Mouse (Mus musculus) thymus, adult 18-20 months (tissue): ENCODE results near the gene Isl2.

ENCODE experiments used
- DNase-seq, 2 experiments: peaks; one replicate each; pipeline ENCODE4 v3.0.0; 2022; ENCODE audit warnings: mixed read lengths in 2 of 2

Isl2 gene

GRCm38 (mm10) chr9:55538377-55538776 is at the start of gene Isl2:
TSS of gene Isl2 (plus strand) at chr9:55538672.
- DNase-seq = no peak

DNA sequence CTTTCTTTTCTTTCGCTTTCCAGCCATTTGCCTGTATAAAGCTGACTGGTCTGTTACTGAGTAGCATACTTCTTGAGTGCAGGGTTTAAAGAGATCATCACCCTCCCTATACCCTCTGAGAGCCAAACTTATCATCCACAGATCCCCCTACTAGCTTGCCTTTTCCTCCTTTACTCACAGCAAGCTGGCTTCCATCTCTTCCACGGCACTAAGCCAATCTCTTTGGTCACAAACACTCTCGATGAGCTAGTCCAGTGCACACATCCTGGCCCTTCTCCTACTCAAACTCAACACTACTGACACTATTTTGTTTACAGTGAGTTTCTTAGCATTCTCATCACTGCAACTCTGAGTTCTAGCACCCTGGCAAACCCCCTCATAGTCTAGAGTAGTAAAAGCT is 30.6 kb upstream of the Isl2 start:
- DNase-seq = no peak

DNA sequence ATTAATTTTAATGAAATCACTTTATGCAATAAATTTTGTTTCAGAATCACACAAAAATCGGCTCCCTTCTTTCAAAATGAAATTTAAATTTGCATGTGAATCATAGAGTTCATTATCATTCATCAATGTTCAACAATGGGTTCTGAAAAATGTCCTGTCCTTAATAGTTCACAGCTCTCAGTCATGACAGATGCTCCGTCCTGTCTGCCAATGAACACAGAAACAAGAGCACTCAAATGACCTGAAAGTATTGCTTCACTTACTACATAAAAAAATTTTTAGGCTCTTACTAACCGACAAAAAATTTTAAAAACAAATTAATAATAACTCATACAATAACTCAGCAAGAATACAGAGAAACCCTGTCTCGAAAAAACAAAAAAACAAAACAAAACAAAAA is 29.8 kb upstream of the Isl2 start:
- no peak for DNase-seq

DNA sequence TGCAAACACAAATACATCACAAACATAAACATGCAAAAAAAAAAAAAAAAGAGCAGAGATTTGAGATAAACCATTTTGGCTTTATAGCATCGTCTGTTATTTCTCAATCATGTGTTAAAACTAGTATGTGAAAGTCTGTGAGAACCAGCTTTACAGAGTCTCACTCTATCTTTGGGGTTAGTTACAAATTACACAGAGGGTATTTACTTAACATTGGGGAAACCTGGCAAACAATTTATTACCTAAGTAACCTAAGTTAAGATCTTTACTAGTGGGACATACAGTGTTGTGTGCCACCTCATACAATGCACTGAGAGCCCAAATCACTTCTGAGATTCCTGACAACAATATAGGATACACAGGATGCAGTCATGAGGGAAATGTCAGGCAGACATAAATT is 28.7 kb upstream of the Isl2 start:
- no peak for DNase-seq

- no peak for DNase-seq
Observed at GRCm38 (mm10) chr9:55510651-55511235, 27.7 kb upstream of the Isl2 start.

DNA sequence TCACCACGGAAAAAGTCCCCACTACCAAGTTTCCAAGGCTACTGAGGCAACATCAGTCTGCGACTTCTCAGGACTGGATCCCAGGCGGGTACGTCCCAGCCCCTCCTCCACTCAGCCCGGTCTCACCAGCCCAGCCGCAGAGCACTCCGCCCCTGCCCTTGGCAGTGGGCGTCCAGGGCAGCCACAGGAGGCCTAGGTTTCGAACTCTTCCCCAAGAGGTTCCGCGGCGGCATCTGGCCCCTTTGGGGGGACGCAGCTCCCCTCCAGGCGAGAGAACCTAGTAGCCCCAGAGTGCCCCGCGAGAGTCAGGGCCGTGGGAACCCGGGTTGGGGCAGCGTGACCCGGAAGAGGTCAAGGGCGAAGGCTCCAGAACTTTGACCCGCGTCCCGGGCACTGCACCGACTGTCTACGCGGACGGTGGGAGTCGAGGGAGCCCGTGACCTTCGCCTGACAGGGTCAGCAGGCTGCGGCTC is 26.9 kb upstream of the Isl2 start:
- no peak for DNase-seq

DNA sequence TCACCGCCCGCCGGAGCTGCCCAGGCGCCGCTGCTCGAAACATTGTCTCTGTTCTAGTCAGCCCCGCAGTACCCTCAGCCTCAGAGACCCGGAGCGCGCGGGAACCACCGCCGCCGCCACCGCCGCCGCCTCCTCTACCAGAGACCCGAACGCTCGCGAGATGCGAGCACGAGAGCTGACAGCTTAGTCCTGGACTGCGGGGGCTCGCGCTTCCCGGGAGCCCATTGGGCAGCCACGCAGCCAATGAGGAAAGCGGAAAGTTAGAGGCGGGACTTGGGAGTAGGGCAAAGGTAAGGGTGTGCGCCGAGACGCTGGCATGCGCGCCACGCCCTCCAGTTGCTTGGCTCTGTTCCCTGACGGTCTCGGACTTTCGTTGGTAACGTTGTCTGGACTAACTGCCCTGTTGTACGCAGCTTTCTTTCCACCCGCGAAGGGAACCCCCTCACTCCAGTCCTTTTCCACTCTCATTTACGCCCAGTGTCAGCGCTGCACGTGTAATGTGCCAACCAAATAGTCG is 26.4 kb upstream of the Isl2 start, which contains the start of gene Etfa:
Gene Etfa (minus strand): TSS at position 217 of the 517 bp plus-strand sequence.
- DNase-seq = peak; percentile 93 to 96

DNA sequence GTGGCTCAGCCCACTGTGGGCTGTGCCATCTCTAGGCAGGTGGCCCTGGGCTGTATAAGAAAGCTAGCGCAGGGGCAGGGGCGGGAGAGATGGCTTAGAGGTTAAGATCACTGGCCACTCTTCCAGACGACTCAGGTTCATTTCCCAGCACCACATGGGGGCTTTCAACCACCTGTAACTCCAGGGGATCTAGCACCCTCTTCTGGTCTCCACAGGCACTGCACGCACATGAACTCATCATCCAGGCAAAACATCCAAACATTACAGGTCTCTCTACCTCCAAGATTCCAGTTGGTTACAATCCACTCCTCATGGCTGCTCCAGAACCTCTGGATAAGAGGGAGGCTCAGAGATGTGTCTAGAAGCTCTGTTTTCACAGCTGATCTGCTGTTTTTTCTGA is 12.8 kb upstream of the Isl2 start:
- no peak for DNase-seq

DNA sequence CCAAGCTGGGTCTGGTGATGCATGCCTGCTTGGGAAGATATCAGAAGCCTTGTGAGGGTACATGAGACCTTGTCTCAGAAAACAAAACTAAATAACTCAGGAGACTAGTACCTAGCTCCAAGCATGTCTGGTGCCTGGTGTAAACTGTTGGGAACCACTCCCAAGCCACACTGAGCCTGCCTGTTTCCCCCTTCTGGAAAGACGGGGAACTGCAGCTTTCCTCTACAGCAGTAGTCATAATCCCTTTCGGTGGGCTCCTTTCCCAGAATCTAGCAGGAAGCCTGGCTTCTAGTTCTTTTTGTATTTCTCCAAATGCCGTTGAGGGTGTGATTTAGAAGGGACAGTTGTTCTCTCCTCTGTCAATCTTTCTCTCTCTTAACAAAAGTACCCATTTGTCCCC is 2.6 kb upstream of the Isl2 start:
- no peak for DNase-seq

GRCm38 (mm10) chr9:55539006-55539405 is 534 bp downstream of the Isl2 start:
- no peak for DNase-seq

- DNase-seq = no peak
Observed at GRCm38 (mm10) chr9:55539661-55540390, 1.4 kb downstream of the Isl2 start.

- DNase-seq = no peak
Observed at GRCm38 (mm10) chr9:55540391-55540770, 1.9 kb downstream of the Isl2 start.

- DNase-seq = peak; percentile 61 to 62
Observed at GRCm38 (mm10) chr9:55540888-55541287, 2.4 kb downstream of the Isl2 start.

GRCm38 (mm10) chr9:55541681-55542365 is 3.4 kb downstream of the Isl2 start:
- DNase-seq = no peak

GRCm38 (mm10) chr9:55542366-55543325 is 4.2 kb downstream of the Isl2 start:
- DNase-seq = no peak

DNA sequence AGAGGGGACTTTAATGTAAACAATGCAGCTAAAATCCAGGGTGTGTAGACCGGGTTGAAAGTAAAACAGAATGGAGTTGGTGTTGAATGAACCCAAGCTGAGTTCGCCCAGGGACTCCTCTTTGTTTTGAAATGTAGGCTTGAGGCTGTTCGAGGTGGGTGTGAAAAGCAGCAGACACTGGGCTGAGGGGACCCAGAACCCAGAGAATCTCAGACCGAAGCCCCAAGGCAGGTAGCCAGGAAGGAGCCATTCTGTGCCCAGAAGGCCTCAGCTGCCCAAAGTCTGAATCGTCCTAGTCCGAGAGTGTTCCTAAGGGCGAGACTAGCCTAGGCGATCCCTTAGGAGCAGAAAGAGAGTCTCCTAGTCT is 4.8 kb downstream of the Isl2 start:
- no peak for DNase-seq

DNA sequence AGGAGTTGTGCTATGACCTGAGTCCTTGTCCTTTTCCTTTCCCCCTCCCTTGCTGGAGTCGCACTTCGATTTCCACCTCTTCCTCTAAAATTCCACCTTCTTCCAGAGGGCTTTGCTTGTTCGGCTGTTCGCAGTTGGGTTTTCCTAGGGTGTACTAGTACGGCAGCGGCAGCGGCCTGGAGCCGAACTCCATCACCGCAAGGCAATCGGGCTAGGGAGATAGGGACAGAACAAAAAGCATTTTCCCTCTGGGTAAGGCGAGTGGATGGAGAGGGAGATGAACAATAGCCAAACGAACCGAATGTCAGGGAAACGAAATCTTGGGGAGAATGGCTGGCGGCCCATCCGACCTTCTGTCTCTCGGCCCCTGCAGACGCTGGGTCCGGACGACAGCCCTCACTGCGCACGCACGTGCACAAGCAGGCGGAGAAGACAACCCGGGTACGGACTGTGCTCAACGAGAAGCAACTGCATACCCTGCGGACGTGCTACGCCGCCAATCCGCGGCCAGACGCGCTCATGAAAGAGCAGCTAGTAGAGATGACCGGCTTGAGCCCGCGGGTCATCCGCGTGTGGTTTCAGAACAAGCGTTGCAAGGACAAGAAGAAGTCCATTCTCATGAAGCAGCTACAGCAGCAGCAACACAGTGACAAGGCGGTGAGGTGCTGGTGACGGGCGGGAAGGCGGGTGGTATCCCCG is 5.4 kb downstream of the Isl2 start:
- DNase-seq = no peak

GRCm38 (mm10) chr9:55544861-55545555 is 6.5 kb downstream of the Isl2 start:
- no peak for DNase-seq

DNA sequence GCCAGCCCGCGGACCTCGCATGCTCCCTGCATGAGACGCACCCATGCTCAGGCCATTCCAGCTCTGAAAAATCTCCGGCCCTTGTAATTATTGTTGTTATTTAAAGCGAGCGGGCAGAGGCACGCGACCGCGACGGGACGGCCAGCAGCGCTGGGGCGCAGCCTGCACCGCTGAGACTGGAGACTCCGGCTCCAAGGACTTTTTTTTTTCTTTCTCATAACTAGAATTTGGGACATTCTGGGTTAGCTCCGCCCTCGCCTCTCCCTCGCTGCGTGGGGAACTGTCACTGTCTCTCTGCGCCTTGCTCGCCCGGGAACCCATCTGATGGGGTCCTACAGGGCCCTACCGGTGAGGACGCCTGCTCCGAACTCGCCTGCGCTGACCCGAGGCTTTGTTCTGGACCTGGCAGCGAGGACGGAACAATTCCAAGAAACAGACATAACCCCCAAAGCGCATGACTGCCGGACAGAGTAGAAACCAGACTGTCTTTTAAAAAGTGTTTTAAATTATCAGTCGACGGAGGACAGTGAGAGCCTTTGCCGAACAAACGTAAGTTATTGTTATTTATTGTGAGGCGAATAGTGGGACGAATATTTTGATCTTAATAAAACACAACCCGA is 7.2 kb downstream of the Isl2 start:
- DNase-seq = no peak

DNA sequence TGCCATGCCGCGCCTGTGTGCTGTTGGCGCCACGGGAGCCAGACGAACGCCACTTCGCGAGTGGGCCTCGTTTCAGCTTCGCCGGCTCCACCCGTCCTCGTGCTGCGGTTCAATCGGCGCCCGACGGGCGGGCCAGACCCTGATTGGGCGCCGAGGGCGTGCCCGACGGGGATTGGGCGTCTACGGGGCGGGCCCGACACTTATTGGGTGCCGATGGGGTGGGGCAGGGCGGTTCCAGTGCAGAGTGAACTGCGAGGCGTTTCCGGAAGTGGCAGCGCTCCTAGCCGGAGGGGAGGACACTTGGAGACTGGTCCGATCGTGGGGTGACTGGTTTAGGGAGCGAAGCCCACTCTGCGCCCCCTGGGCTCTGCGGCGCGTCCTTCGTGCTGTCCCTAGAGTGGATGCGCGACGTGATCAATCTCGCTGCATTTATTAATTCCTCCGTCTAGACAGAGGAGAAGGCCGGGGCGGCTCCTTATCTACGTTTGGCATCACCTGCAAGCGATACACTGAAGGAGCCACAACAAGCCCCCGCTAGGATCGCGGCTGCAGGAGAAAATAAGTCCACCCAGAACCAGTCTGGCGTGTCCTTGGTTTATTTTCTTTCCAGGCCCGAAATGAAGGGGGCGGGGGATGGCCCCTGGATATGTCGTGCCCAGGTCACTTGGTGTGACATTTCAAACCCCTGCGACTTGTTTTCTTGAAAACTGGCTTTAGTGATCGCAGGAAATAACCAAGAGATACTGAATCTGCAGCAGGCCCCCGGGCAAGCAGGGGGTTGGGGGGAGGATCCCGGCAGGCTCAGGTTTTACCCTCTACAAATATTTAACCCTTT is 7.9 kb downstream of the Isl2 start:
- DNase-seq = no peak
